ENCODE assay signal across 9 mouse cellular contexts in the genomic region with DNA sequence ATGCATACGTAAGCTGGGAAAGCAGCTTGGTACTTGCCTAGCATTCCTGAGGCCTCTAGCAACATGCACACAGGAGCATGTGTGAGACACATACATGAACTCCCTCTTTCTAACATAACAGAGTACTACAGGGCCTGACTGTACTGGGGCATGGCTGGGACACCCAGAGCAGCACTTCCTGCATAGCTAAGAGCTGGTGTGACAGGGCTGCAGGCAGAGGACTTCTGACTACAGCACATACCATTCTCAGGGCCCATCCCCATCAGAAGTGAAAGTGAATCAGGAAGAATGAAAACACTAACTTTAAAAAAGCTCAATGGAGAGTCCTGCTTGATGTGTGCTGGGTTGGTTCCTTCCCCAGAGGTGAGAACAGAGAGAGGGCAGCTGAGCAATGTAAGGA.
DNase-seq lines count a peak whose midpoint lies in the region; ATAC-seq and TF ChIP-seq lines count a peak whose summit lies in the region.
"Had no signal": no experiment of that assay in that cellular context is flagged by ENCODE, and none has a peak within 500 bp of the region (broad histone marks: within the 10 kb centered on the region; RNA-seq: fewer than 3 reads in every experiment).

No protein-coding gene starts in this region.

- H3K4me2 ChIP-seq in heart, embryonic 14.5 days (ENCODE audit: low read length), result no peak overlapping the region

- ATAC-seq in heart, embryonic 14.5 days (ENCODE audit: insufficient number of reproducible peaks, insufficient read depth, low FRiP score, low read depth), result no peak

- peak overlapping the region; percentile 51; the same call in 1 of the 2 replicates for H3K27ac ChIP-seq in gastrocnemius, adult 2 months
- peak overlapping the region; percentile 35 to 46 for H3K27ac ChIP-seq in heart, embryonic 14.5 days (replicated peaks in 1 of 2; ENCODE audit: control insufficient read depth in 1 of 2, insufficient read depth in 1 of 2, low read depth in 2 of 2, low read length in 2 of 2)

- TF ChIP-seq CTCF in gastrocnemius, adult 2 months (IDR thresholded peaks at IDR 0.05), result no peak

- peaks cover 14 to 27% of the 10 kb centered on the region in 2 experiments for H3K4me1 ChIP-seq in heart, embryonic 14.5 days (ENCODE audit: control insufficient read depth in 2 of 2, insufficient read depth in 2 of 2, low read length in 2 of 2)

- 77% methylated on average over 1 of the region's 1 CpGs for WGBS in heart, embryonic 14.5 days

- no peaks in the 10 kb centered on the region for H3K9me3 ChIP-seq in heart, embryonic 14.5 days (ENCODE audit: control insufficient read depth, low read length)

- peaks cover 55% of the 10 kb centered on the region for H3K36me3 ChIP-seq in heart, embryonic 14.5 days (ENCODE audit: control insufficient read depth, insufficient read depth, low read length)

- DNase-seq in gastrocnemius, adult 2 months, result no peak
- no peak for DNase-seq in gastrocnemius, postnatal 36 days
- DNase-seq in A20 (ENCODE audit: low read depth, low spot score), result peak; percentile 87
- peak; percentile 43 for DNase-seq in lung, postnatal 25 days (ENCODE audit: low spot score)
- DNase-seq in left cerebral cortex, adult 9 months (ENCODE audit: low spot score in 2 of 2), result no peak
- no peak for DNase-seq in urinary bladder, adult 2 months (ENCODE audit: low spot score)
- DNase-seq in yolk sac, embryonic 10.5 days (ENCODE audit: low spot score), result no peak
- DNase-seq: cerebellum, adult 2 months had no signal

- intact Hi-C loops in gastrocnemius, adult 2 months (cut with DNase I), result no loop called here
- intact Hi-C loops in gastrocnemius, postnatal 36 days (cut with DNase I), result no loop called here

- no peak overlapping the region for H3K9ac ChIP-seq in heart, embryonic 14.5 days (ENCODE audit: low read length)

- H3K4me3 ChIP-seq in gastrocnemius, adult 2 months, result no peak overlapping the region
- H3K4me3 ChIP-seq in heart, embryonic 14.5 days (ENCODE audit: control insufficient read depth in 1 of 2, insufficient read depth in 1 of 2, low read depth in 1 of 2, low read length in 2 of 2), result no peak overlapping the region

- no peaks in the 10 kb centered on the region for H3K27me3 ChIP-seq in heart, embryonic 14.5 days (ENCODE audit: control insufficient read depth, insufficient read depth, low read length)

Comparison
In these comparisons a context has a peak if more than half of its experiments do, and no peak if none do; other contexts are left out.
1. DNase-seq: peak in A20 (single experiment) and lung, postnatal 25 days (single experiment); none in gastrocnemius, adult 2 months (single experiment), gastrocnemius, postnatal 36 days (0 of 2), left cerebral cortex, adult 9 months (0 of 2), urinary bladder, adult 2 months (single experiment) and yolk sac, embryonic 10.5 days (single experiment).